Mouse (Mus musculus): ENCODE results near the gene Uaca.

Gene Uaca

DNA sequence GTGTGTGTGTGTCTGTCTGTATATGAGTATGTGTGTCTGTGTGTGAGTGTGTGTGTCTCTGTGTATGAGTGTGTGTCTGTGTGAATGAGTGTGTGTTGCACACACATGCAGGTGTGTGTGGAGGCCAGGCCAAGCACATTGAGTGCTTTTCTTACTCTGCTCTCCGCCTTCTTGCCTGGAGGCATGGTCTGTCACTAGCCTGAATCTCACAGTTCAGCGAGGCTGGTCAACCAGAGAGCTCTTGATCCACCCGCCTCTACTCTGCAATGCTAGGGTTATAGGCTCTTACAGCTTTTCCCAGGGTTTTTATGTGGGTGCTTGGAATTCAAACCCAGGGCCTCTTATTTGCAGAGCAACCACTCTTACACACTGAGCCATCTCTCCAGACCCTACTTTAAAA lies 84.3 kb downstream of the Uaca start:
- DNase-seq (ENCODE audit: low read depth, low spot score), result no peak

DNA sequence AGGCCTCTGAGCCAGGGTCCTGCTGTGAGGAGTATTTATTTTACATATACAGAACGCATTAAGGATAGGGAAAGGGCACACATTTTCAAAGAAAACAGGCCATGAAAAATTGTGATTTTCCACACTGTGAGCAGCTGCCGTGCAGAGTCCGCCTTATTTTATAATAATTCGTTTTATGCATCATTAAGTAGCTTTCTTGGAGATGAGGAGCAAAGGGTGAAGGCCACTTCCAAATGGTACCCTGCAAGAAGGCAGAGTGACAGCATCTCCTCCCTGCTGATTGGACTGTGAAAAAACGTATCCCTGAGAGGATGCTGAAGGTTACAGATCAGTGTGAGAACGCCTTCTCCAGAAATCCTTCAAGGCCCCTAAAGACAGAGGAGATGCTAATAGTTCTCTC lies 90.8 kb downstream of the Uaca start:
- DNase-seq (ENCODE audit: low read depth, low spot score), result no peak

DNA sequence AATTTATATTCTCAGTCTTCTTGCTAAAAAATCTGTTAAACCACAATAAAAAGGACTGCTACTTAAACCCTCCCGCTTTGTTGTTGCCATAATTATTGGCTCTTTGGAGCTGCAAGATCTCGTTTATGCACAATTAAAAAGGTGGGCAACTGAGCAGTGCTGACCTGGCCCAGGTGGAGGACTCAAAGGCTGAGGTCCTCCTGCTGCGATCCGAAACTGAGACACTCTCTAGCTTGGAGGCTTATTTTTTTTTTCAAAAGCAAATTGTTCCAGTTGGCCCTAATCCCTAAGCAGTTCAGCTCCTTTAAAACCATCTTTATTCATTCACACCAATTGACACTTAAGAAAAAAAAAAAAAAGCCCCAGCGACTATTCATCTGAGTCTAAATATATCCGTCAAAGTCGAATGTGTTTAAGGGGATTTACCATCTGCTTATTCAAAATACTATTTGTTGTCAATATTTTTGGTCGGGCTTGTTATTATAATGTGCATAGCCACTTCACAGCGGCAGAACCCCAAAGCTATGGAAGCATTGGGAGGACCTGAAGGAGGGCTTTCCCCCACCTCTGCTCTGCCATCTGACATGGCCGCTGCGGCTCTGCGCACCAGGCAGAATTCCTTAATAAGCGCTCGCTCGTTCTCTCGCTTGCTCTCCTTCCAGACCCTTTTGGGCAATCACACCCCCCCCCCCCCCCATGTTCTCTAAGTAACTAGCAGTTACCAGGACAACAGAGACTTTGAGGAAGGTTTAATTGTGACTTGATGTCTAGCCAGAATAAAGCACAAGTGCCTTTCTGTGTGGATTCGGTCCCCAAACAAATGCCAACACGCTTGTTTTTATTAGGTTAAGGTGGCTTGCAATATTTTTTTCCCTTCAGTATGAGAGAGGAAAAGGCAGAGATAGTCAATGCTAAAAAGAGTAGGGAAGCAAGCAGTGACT lies 92.4 kb downstream of the Uaca start:
- no peak for DNase-seq (ENCODE audit: low read depth, low spot score)

DNA sequence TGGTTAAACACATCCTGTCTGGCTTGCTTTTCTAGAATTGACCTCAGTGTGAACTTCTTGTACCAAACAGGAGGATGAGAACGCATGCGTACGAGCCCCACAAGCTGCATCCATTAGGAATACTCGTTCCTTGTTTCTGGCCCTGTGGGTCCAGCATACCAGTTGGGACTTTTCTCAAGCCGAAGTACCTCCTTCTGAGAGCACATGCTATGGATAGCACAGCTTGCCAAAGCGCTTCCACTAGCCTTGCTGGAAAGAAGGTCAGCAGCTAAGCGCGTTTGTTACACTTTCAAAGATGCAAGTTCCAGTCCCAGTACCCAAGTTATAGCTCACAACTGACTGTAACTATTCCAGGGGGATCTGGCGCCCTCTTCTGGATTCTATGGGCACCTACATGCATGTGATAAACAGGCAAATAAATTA lies 93.1 kb downstream of the Uaca start:
- no peak for DNase-seq (ENCODE audit: low read depth, low spot score)

DNA sequence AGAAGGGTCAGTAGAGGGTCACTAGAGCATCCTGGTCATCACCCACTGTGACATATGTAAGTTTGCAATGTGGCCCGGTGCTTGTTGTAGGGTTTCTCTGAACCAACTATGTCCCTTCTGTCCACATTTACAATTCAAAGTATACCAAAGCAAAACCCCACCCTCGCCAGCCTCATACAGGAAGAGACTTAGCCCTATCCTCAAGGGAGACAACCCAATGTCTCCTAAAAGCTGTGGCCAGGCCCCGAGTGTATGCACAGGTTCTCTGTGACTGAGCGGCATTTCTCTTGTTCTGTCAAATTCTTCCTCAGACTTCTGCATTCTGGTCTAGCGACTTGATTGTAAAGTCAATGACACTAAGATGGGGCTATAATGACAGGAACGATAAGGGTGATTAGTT lies 99.2 kb downstream of the Uaca start:
- no peak for DNase-seq (ENCODE audit: low read depth, low spot score)

DNA sequence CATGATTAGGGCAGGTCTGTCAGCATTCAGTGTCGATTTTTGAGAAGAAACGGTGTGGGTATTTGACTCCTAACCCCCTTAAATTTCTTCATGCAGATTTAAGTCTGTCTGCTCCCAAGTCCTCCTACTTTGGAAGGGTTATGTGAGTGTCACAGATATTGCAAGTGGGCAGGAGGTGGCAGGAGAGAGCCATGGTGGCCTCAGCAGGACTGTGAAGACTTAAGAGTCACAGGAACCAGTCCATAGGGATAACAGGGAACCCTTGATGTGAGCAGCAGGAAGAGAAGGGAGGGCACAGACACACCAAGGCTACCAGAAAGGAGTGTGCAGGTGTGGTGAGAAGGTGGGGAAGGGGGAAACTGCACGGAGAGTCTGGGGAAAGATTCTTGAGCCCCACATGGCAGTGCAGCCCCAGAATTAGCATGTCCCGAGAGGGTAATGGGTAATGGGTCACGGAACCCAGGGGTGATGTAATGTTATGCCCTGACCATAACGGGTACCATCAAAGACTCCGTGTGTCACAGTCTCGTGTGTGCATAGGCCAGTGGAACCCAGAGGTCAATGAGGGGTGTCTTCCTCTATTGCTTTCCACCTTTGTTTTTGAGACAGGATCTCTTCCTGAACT lies 101.3 kb downstream of the Uaca start:
- no peak for DNase-seq (ENCODE audit: low read depth, low spot score)

DNA sequence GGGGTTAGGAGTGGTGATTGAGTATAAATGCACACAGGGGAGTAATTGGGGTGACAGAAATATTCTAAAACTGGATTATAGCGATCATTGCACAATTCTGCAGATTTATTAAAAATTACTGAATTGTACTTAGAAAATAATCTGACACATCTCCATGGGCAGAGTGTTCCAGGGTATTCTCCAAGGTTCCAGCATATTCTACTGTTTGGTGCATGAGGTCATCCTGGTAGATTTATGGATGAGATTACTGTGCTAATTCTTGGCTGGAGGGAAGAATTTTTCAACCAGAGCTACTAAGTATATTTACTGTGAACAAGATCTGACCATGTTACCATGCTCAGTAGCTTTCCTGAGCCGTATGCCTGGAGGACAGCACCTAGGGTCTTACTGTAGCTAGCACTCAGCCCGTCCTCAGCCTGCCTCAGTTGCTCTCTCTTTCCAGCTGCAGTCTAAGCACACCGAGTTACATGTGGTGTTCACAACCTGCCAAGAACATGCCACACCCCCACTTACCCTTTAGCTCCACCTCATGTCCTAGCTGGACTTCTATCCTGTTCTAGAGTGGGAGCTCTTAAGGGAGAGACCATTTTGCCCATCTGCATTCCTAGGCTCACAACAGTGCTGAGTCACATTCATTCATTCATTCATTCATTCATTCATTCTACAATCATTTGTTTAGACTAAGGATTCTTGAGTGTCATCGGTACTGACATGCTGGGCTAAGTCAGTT lies 104.1 kb downstream of the Uaca start:
- DNase-seq (ENCODE audit: low read depth, low spot score), result no peak

DNA sequence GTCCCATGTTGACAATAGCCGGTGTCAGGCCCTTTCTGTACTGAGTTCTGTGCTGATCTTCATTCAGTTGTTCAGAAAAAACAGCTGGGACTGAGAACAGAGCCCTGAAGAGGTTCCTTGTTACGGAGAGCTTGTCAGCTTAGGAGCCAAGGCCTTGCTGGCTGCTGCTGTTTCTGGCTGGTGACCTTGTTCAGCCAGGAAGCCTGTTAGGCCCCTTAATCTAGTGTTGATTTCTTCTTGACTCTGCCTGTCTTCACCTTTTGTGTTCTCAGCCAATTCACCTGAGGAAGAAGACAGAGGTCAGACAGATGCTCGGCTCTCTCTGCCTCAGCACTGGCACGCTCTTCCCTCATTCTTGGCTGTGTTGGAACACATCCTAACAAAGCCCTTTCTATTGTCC lies 104.9 kb downstream of the Uaca start:
- DNase-seq (ENCODE audit: low read depth, low spot score), result no peak

DNA sequence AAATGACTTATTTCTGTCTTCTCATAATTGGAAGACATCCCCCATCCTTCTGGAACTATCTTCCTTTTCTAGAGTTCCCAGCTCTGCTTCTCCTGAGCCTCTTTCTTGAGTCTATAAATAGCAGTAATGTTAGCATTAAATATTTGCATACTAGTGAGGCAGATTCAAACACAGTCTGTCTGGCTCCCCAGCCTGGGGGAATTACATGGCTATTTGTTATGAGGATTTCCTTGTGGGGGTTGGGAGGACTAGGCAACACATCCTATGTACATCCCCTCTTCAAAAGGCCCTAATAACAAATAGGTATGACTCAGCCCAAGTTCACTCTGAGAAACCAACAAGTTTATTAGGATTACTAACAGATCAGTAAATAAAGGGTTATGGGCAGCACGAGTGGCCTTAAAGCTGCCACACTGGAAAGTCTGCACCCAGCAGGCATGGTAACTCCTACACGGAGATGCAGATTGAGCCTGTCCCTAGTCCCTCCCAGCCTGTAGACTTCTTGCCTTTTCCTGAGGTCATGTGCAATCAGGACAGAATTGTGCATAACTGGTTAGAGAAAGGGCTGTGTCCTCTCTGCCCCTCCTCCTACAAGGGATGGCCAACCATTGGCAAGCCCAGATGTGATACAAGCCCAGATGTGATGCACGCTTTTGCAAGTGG lies 105.6 kb downstream of the Uaca start:
- no peak for DNase-seq (ENCODE audit: low read depth, low spot score)

DNA sequence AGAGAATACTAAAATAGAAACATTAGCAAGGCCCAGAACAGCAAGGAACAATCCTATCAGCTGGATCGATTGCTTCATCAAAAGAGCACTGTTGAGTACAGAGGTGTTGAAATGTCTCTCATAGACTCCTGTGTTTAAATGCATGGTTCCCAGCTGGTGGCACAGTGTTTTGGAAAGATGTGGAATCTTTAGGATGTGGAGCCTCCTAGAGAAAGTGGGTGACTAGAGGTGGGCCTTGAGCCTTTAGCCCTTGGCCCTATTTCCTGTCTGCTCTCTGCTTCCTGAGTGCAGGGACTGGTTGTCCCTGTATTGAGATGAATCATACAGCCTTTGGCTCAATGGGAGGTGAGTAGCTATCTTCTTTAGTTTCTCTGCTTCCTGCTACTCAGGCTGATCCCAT lies 117.9 kb downstream of the Uaca start:
- DNase-seq (ENCODE audit: low read depth, low spot score), result no peak

DNA sequence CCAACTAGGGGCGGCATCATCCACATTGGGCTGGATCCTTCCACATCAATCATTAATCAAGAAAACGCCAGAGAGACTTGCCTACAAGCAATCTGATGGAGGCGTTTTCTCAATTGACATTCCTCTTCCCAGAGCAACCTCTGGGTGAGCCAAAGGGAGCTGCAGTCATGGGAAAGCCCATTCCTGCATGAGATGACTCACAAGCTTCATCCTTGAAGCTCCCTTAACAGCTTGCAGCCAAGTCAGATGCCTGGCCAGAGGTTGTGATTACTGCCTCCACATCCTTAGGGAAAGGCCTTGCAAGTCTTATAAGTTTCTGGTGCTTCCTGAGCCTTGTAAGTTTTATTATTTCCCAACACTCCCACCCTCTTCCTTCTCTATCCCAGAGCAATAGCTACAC lies 119.3 kb downstream of the Uaca start:
- DNase-seq (ENCODE audit: low read depth, low spot score), result no peak

DNA sequence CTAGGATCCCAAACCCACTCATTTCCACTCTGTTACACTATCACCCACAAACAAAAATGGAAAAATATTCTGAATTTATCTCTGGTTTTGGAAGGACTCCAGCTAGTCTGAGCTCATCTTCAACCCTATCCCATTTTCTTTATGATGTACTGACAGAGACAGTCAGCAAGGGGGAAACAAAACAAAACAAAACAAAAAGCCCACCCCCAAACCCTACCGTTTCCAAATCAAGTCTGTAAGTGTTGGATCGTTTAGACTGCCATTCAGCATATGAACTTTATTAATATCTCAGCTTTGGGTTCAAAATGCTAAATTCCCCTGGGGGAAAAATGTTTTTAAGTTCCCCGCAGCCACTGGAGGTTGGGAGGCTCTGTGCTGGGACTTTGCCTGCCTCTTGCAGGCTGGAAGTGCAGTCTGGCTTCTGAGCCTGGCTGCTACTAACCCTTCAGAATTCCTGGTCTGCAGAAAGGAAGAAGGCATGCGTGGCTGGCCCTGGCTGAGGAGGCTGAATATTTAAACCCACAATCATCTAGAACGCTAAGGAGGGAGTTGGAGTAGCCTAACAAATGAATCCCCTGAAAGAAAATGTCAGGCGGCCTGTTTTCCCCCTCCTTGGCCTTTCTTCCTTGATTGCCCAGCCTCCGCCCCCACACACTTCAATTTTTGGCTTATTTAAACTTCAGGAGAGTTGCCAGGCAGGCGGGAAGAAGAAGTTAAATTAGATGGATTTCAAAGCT lies 125.8 kb downstream of the Uaca start:
- DNase-seq (ENCODE audit: low read depth, low spot score), result no peak

DNA sequence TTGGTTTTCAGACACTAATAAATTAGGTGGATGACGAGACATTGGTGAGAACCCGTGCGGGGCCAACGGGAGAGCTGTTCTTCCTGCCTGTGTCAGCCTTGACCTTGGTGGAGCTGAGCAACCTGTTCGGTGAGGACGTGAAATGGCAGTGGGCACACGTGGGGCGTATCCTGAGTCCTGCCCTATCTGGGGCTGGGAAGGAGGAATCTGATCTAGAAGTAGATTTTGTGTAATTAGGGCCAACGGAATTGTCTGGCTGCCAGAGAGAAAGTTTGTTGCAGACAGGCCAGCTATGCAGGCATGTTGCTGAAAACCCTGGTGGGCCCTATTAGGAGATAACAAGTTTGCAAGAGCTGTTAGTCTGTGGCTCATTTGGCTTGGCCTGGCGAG lies 126.3 kb downstream of the Uaca start:
- no peak for DNase-seq (ENCODE audit: low read depth, low spot score)

DNA sequence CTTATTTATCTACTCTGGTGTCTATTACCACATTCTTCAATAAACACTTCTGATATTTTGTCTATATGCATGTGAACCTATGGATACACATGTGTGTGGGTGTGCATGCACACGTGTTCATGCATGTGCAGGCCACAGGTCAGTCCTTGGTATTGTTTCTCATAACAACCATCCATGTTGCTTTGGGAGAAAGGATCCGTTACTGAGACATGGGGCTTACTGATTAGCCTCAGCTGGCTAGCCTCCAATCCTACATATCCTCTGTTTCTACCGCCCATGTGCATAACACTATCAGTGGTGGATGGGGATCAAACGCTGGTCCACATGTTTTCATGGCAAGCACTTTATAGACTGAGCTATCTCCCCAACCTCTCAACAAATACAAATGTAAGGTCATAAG lies 126.9 kb downstream of the Uaca start:
- no peak for DNase-seq (ENCODE audit: low read depth, low spot score)

DNA sequence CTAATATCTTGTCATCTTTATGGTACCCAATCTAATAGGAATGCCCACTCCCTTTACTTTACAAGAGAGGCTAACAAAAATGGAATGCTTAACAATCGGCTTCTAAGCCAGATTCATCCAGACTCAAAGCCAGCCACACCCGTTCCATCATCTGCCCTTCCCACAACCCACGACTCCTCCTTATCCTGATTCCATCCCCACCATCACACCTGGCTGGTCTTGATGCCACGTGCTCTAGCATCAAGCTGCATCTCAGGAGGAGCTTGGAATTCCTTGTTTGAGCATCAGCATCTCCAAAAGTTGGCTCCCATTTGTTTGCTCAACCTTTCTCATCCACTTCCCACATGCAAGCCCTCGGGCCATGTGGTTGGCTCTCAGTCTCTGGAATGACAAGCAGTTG lies 127.5 kb downstream of the Uaca start:
- no peak for DNase-seq (ENCODE audit: low read depth, low spot score)

DNA sequence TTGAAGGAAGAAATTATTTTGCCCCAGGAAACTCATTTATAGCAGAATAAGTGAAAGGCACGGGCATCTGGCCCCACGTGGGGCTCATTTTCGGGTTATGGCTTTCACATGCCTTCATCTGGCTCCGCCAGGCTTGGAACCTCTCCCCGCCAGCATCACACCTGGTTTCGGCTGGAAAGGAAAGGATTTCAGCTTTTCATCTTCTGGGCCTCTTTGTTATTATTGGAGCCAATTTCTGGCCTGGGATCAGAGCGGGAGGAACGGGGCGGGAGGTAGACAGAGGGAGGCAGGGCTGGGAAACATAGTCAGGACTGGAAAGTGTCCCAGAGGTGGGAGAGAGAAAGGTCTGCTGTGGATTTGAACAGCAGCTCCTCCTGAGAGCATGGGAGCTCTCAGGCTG lies 132.0 kb downstream of the Uaca start:
- no peak for DNase-seq (ENCODE audit: low read depth, low spot score)

DNA sequence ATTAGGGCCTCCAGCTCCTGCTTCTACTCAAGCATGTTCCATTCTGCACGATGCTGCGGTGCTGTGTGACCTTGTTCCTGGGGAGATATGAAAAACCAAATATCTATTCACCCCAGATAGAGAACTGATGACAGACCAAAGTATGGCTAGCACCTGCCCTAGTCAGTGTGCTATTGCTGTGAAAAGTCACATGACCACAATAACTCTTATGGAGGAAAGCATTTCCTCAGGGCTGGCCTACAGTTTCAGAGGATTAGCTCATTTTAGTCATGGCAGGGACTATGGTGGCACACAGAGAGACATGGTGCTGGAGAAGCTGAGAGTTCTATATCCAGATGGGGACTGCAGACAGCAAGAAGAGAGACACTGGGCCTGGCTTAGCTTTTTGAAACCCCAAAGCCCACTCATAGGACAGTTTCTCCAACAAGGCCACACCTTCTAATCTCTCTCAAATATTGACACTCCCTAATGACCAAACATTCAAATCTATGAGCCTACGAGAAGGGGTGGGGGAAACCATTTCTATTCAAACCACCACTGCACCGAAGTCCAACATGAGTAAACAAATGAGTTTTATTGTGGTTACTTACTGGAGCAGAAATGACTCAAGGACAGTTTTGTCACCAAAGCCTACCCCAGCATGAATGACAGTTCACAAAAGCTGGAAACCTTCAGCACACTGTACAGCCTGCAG lies 135.1 kb downstream of the Uaca start:
- no peak for DNase-seq (ENCODE audit: low read depth, low spot score)

All from CD4-positive helper T cell, adult 2 months (primary cell).